Mouse (Mus musculus) gastrocnemius, postnatal 25 days (tissue): ENCODE measurements around the gene Gm49630. TPM values are rescaled to one million over a fixed set of nuclear protein-coding genes. Genes with fewer than 3 reads are reported as not detected.
"Not testable (repeated sequence)": the region's sequence is repeated elsewhere in the genome, so short reads cannot be mapped to it uniquely, and the experiment has no call there.

Experiments
- DNase-seq: peaks from one replicate; pipeline ENCODE4 v3.0.0; 2022
- total RNA-seq, 2 experiments: library from RNA; stranded (reverse); gene quantifications; 1 replicate in 1 of 2; 2 replicates in 1 of 2; pipeline ENCODE4 v1.2.3; 2021

The Gm49630 gene
- total RNA-seq, 2 experiments from 2014 or later: not detected

- not testable (repeated sequence) for DNase-seq
Measured at GRCm38 (mm10) chr17:7366676-7367374, 5.0 kb downstream of the Gm49630 start.

- not testable (repeated sequence) for DNase-seq
Measured at GRCm38 (mm10) chr17:7366265-7366664, 5.5 kb downstream of the Gm49630 start.

- not testable (repeated sequence) for DNase-seq
Measured at GRCm38 (mm10) chr17:7365615-7366014, 6.2 kb downstream of the Gm49630 start.

- DNase-seq: not testable (repeated sequence)
Measured at GRCm38 (mm10) chr17:7360749-7361465, 10.9 kb downstream of the Gm49630 start.

GRCm38 (mm10) chr17:7359806-7360205 is 12.0 kb downstream of the Gm49630 start:
- DNase-seq: not testable (repeated sequence)

- DNase-seq: not testable (repeated sequence)
Measured at GRCm38 (mm10) chr17:7352596-7352995, 19.2 kb downstream of the Gm49630 start, which contains the start of gene Ttll2. Ttll2 (minus strand) TSS chr17:7352696.

GRCm38 (mm10) chr17:7348765-7349164 is 23.0 kb downstream of the Gm49630 start:
- not testable (repeated sequence) for DNase-seq

GRCm38 (mm10) chr17:7337381-7337780 is 34.4 kb downstream of the Gm49630 start:
- not testable (repeated sequence) for DNase-seq

GRCm38 (mm10) chr17:7332745-7333144 is 39.0 kb downstream of the Gm49630 start:
- DNase-seq: not testable (repeated sequence)

GRCm38 (mm10) chr17:7326415-7326814 is 45.4 kb downstream of the Gm49630 start:
- DNase-seq: not testable (repeated sequence)

GRCm38 (mm10) chr17:7324346-7324745 is 47.4 kb downstream of the Gm49630 start, which contains the start of gene Tcp10a:
Tcp10a (plus strand) TSS chr17:7324646.
- not testable (repeated sequence) for DNase-seq

- DNase-seq: not testable (repeated sequence)
Measured at GRCm38 (mm10) chr17:7319789-7320188, 52.0 kb downstream of the Gm49630 start.

GRCm38 (mm10) chr17:7315693-7316382 is 55.9 kb downstream of the Gm49630 start:
- DNase-seq: not testable (repeated sequence)

GRCm38 (mm10) chr17:7306278-7307196 is 65.2 kb downstream of the Gm49630 start:
- not testable (repeated sequence) for DNase-seq

Other genes starting within 250 kb of the Gm49630 start
- 10 to 100 TPM; 75.7 to 86.2 TPM for gene Rps6ka2, start 201.9 kb downstream of the Gm49630 start, total RNA-seq
- not detected for gene Tcp10a, start 47.3 kb downstream of the Gm49630 start, total RNA-seq
- not detected for gene Ttll2, start 19.3 kb downstream of the Gm49630 start, total RNA-seq
- gene Unc93a2, start 13.5 kb upstream of the Gm49630 start, total RNA-seq: under 1 TPM; 0.13 to 0.16 TPM